8 mouse cellular contexts compared by ENCODE assay signal in the genomic region with DNA sequence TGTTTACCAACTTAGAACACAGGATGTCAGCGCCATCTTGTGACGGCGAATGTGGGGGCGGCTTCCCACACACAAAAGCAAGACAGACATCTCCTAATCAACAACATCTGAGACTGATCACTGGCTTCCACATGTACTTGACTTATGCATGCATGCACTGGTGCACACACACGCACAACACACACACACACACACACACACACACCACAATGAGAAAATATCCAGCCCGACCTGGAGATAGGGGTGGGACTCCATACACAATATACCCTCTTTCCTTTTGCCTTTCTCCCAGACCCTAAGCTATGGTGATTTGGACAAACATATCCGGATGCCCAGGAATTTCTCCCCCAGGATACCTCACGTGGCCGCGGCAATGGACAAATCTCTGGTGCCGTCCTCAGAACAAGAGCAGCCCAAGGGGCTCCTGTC. TPM values are rescaled to one million over a fixed set of nuclear protein-coding genes. Genes with fewer than 3 reads are reported as not detected.
A peak's percentile ranks its signal among the peaks of the same experiment; 100 is the strongest.
DNase-seq lines count a peak whose midpoint lies in the region; ATAC-seq and TF ChIP-seq lines count a peak whose summit lies in the region.

No protein-coding gene starts in this region.

- no peak for TF ChIP-seq EP300 in lung, postnatal 0 days (IDR thresholded peaks at IDR 0.05)

- H3K27me3 ChIP-seq in lung, postnatal 0 days (replicated peaks; ENCODE audit: insufficient read depth, low read length) = no peaks in the 10 kb centered on the region
- no peaks in the 10 kb centered on the region for H3K27me3 ChIP-seq in small intestine, adult 2 months (ENCODE audit: control insufficient read depth, insufficient read depth, low read length)

- no peaks in the 10 kb centered on the region for H3K36me3 ChIP-seq in lung, postnatal 0 days (ENCODE audit: insufficient read depth, low read length)
- no peaks in the 10 kb centered on the region for H3K36me3 ChIP-seq in small intestine, adult 2 months (ENCODE audit: control insufficient read depth, insufficient read depth, low read length)

- peak overlapping the region; percentile 93 for H3K27ac ChIP-seq in bone marrow, adult 2 months (ENCODE audit: control insufficient read depth, insufficient read depth, low read depth, low read length, poor library complexity)
- H3K27ac ChIP-seq in lung, postnatal 0 days (ENCODE audit: low read length) = peak overlapping the region; percentile 89
- peak overlapping the region; percentile 67 for H3K27ac ChIP-seq in small intestine, adult 2 months (ENCODE audit: insufficient read depth, low read depth, low read length)

- H3K9ac ChIP-seq in lung, postnatal 0 days (replicated peaks; ENCODE audit: low read depth) = 0 out of 2 replicates have a peak overlapping the region, but pooled peaks have one; percentile 12

- TF ChIP-seq CTCF in bone marrow, adult 2 months (IDR thresholded peaks at IDR 0.05; ENCODE audit: control insufficient read depth, insufficient read depth, low read length) = no peak
- no peak for TF ChIP-seq CTCF in lung, postnatal 0 days (IDR thresholded peaks at IDR 0.05)
- TF ChIP-seq CTCF in small intestine, adult 2 months (IDR thresholded peaks at IDR 0.05; ENCODE audit: extremely low read depth, insufficient read length, insufficient replicate concordance, low read depth, low read length) = no peak

- peak; percentile 90 for DNase-seq in CD4-positive, CD25-positive, alpha-beta regulatory T cell, adult 2 months (ENCODE audit: low read depth, low spot score)
- peak; percentile 64 for DNase-seq in kidney, adult 9 months
- peak; percentile 66 for DNase-seq in lung, postnatal 0 days (ENCODE audit: low spot score)
- no peak for DNase-seq in left cerebral cortex, postnatal 4 days
- no peak for DNase-seq in left cerebral cortex, postnatal 25 days (ENCODE audit: low spot score in 2 of 2)

- peak overlapping the region; percentile 83 for H3K4me3 ChIP-seq in bone marrow, adult 2 months (replicated peaks; ENCODE audit: control insufficient read depth, low read depth, low read length)
- H3K4me3 ChIP-seq in lung, postnatal 0 days (ENCODE audit: low read depth, low read length) = peak overlapping the region; percentile 12; the same call in 1 of the 2 replicates
- peak overlapping the region; percentile 10; the same call in 1 of the 2 replicates for H3K4me3 ChIP-seq in small intestine, adult 2 months (ENCODE audit: low read depth, low read length)

- no peak for TF ChIP-seq POLR2A in bone marrow, adult 2 months (IDR thresholded peaks at IDR 0.05; ENCODE audit: borderline replicate concordance, control insufficient read depth, low read depth, low read length)
- TF ChIP-seq POLR2A in small intestine, adult 2 months (IDR thresholded peaks at IDR 0.05; ENCODE audit: low read depth, low read length) = no peak

- H3K4me1 ChIP-seq in bone marrow, adult 2 months (ENCODE audit: control insufficient read depth, insufficient read depth, low read length) = peaks cover 1% of the 10 kb centered on the region; the same call in 1 of the 2 replicates
- H3K4me1 ChIP-seq in lung, postnatal 0 days (ENCODE audit: insufficient read depth, low read depth, low read length) = peaks cover 14% of the 10 kb centered on the region; the same call in 1 of the 2 replicates
- no peaks in the 10 kb centered on the region for H3K4me1 ChIP-seq in small intestine, adult 2 months (ENCODE audit: control insufficient read depth, insufficient read depth, insufficient read length, low read length)

- peak overlapping the region; percentile 45 for H3K4me2 ChIP-seq in lung, postnatal 0 days (replicated peaks; ENCODE audit: low read depth, low read length)

- no peaks in the 10 kb centered on the region for H3K9me3 ChIP-seq in lung, postnatal 0 days (ENCODE audit: low read length)

- intact Hi-C loops in left cerebral cortex, postnatal 4 days (cut with DNase I) = no loop called here
- intact Hi-C loops in left cerebral cortex, postnatal 25 days (cut with DNase I) = no loop called here

- 29% methylated on average over 11 of the region's 11 CpGs for WGBS in bone marrow, adult 2 months
- 27% methylated on average over 11 of the region's 11 CpGs for WGBS in lung, postnatal 0 days
- WGBS in small intestine, adult 2 months = 36% methylated on average over 11 of the region's 11 CpGs

- peak; percentile 28; the same call in 1 of the 2 replicates for ATAC-seq in granulocyte monocyte progenitor cell, adult 5-6 weeks (replicated peaks; ENCODE audit: poor library complexity, severe bottlenecking)
- peak; percentile 10; the same call in 1 of the 2 replicates for ATAC-seq in lung, postnatal 0 days

RNA-seq across cellular contexts. Expression of a gene that starts 3.2 kb away (rescaled TPM):
- polyA plus RNA-seq in bone marrow, adult 2 months (2011; ENCODE audit: insufficient read depth, insufficient read length, low replicate concordance, missing spikeins) = 15.9 and 16.9 TPM in 2 replicates
- total RNA-seq in granulocyte monocyte progenitor cell, adult 5-6 weeks (2014; fragmentation: Nextera tagmentation) = 54.6 and 55.2 TPM in 2 replicates
- 49.8 and 49.9 TPM in 2 replicates for total RNA-seq in granulocyte monocyte progenitor cell, adult 5-6 weeks (2017)
- 26.6 and 28.9 TPM in 2 replicates for polyA plus RNA-seq in lung, postnatal 0 days (2015; fragmentation: Nextera tagmentation; extraction: Ambion mirVana)
- polyA plus RNA-seq in small intestine, adult 2 months (2012; rRNA removed) = 18.7 and 30.9 TPM in 2 replicates
- 100 to 1,000 TPM; 167 to 185 TPM for total RNA-seq in left cerebral cortex, postnatal 4 days (2021)
- total RNA-seq in left cerebral cortex, postnatal 25 days (2021) = 100 to 1,000 TPM; 152 to 168 TPM

RNA-seq across cellular contexts. Expression of a gene that starts 25.6 kb away (rescaled TPM):
- polyA plus RNA-seq in bone marrow, adult 2 months (2011; ENCODE audit: insufficient read depth, insufficient read length, low replicate concordance, missing spikeins) = not detected in 2 replicates
- total RNA-seq in granulocyte monocyte progenitor cell, adult 5-6 weeks (2014; fragmentation: Nextera tagmentation) = 0.21 TPM in 1 of 2 replicates, not detected in the other
- not detected in 2 replicates for total RNA-seq in granulocyte monocyte progenitor cell, adult 5-6 weeks (2017)
- 0.14 and 0.32 TPM in 2 replicates for polyA plus RNA-seq in lung, postnatal 0 days (2015; fragmentation: Nextera tagmentation; extraction: Ambion mirVana)
- polyA plus RNA-seq in small intestine, adult 2 months (2012; rRNA removed) = 0.88 and 2.6 TPM in 2 replicates
- total RNA-seq in left cerebral cortex, postnatal 4 days (2021) = 1 to 10 TPM; 1.4 to 1.7 TPM
- total RNA-seq in left cerebral cortex, postnatal 25 days (2021) = 1 to 10 TPM; 1.6 to 2.0 TPM

RNA-seq across cellular contexts. Expression of a gene that starts 32.4 kb away (rescaled TPM):
- polyA plus RNA-seq in bone marrow, adult 2 months (2011; ENCODE audit: insufficient read depth, insufficient read length, low replicate concordance, missing spikeins) = 6.6 and 11.8 TPM in 2 replicates
- 6.9 and 8.9 TPM in 2 replicates for total RNA-seq in granulocyte monocyte progenitor cell, adult 5-6 weeks (2014; fragmentation: Nextera tagmentation)
- 11.1 and 19.2 TPM in 2 replicates for total RNA-seq in granulocyte monocyte progenitor cell, adult 5-6 weeks (2017)
- 5.1 and 5.7 TPM in 2 replicates for polyA plus RNA-seq in lung, postnatal 0 days (2015; fragmentation: Nextera tagmentation; extraction: Ambion mirVana)
- polyA plus RNA-seq in small intestine, adult 2 months (2012; rRNA removed) = 8.3 TPM in 2 replicates
- 10 to 100 TPM; 12.3 to 12.8 TPM for total RNA-seq in left cerebral cortex, postnatal 4 days (2021)
- 10 to 100 TPM; 18.0 to 18.6 TPM for total RNA-seq in left cerebral cortex, postnatal 25 days (2021)

RNA-seq across cellular contexts. Expression of a gene that starts 39.0 kb away (rescaled TPM):
- not detected in 2 replicates for polyA plus RNA-seq in bone marrow, adult 2 months (2011; ENCODE audit: insufficient read depth, insufficient read length, low replicate concordance, missing spikeins)
- total RNA-seq in granulocyte monocyte progenitor cell, adult 5-6 weeks (2014; fragmentation: Nextera tagmentation) = not detected in 2 replicates
- total RNA-seq in granulocyte monocyte progenitor cell, adult 5-6 weeks (2017) = not detected in 2 replicates
- 2.0 and 2.1 TPM in 2 replicates for polyA plus RNA-seq in lung, postnatal 0 days (2015; fragmentation: Nextera tagmentation; extraction: Ambion mirVana)
- not detected in 2 replicates for polyA plus RNA-seq in small intestine, adult 2 months (2012; rRNA removed)
- not detected for total RNA-seq in left cerebral cortex, postnatal 4 days (2021)
- total RNA-seq in left cerebral cortex, postnatal 25 days (2021) = not detected

RNA-seq across cellular contexts. Expression of a gene that starts 50.9 kb away (rescaled TPM):
- polyA plus RNA-seq in bone marrow, adult 2 months (2011; ENCODE audit: insufficient read depth, insufficient read length, low replicate concordance, missing spikeins) = 7.3 and 14.4 TPM in 2 replicates
- total RNA-seq in granulocyte monocyte progenitor cell, adult 5-6 weeks (2014; fragmentation: Nextera tagmentation) = 30.4 and 32.1 TPM in 2 replicates
- 29.1 and 29.2 TPM in 2 replicates for total RNA-seq in granulocyte monocyte progenitor cell, adult 5-6 weeks (2017)
- 25.3 and 26.0 TPM in 2 replicates for polyA plus RNA-seq in lung, postnatal 0 days (2015; fragmentation: Nextera tagmentation; extraction: Ambion mirVana)
- polyA plus RNA-seq in small intestine, adult 2 months (2012; rRNA removed) = 10.0 and 15.1 TPM in 2 replicates
- total RNA-seq in left cerebral cortex, postnatal 4 days (2021) = 10 to 100 TPM; 30.7 to 31.9 TPM
- total RNA-seq in left cerebral cortex, postnatal 25 days (2021) = 10 to 100 TPM; 25.1 to 29.5 TPM

Comparison
In these comparisons a context has a peak if more than half of its experiments do, and no peak if none do; other contexts are left out.
1. DNase-seq: peak in CD4-positive, CD25-positive, alpha-beta regulatory T cell, adult 2 months (single experiment), kidney, adult 9 months (single experiment) and lung, postnatal 0 days (single experiment); none in left cerebral cortex, postnatal 4 days (single experiment) and left cerebral cortex, postnatal 25 days (0 of 2).
2. H3K4me3 ChIP-seq: peak in every context shown above with its lines; median percentile 83 in bone marrow, adult 2 months; 12 in lung, postnatal 0 days; 10 in small intestine, adult 2 months.
3. Peak in every context shown above with its lines, with median percentiles within 50 percentile points of each other: H3K27ac ChIP-seq.